Mouse (Mus musculus): ENCODE data around the gene Syt14. TPM values are rescaled to one million over a fixed set of nuclear protein-coding genes. Genes with fewer than 3 reads are reported as not detected.

The Syt14 gene
- total and polyA plus RNA-seq, 3 experiments: 0.16 TPM; not detected in 2

DNA sequence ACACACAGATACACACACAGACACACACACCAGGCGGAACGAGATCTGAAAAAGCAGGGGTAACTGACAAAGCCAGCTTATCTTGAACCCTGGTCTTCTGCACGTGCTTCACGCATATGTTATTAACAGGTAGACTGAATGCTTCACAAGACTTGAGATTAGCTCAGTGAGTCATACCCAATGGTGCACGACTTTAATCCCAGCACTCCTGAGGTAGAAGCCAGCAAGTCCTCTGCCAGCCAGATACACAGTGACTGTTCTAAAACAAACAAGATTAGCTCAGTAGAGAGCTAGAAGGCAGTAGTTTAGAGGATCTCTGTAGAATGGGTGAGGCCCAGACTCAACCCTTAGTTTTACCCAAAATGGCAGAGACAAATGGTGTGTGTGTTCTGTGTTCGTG is 175.3 kb downstream of the Syt14 start:
- no peak for DNase-seq (ENCODE audit: low spot score)
- TF ChIP-seq POLR2AphosphoS5 (IDR thresholded peaks at IDR 0.05; ENCODE audit: insufficient replicate concordance, low read depth, low read length) (no peak), GATA2 (IDR thresholded peaks at IDR 0.05; ENCODE audit: borderline replicate concordance, low read depth, low read length) (no peak), GATA1 (IDR thresholded peaks at IDR 0.05; ENCODE audit: borderline replicate concordance, low read length) (no peak), CTCF (IDR thresholded peaks at IDR 0.05; ENCODE audit: low read depth, low read length) (no peak), TAL1 (conservative IDR thresholded peaks at IDR 0.05; ENCODE audit: low read depth, low read length) (no peak)
- Histone ChIP-seq H3K36me3 (replicated peaks) (no peaks in the 10 kb centered on the region), H3K9me3 (replicated peaks) (peaks cover 25% of the 10 kb centered on the region), H3K4me1 (ENCODE audit: insufficient read depth, low read depth, low read length) (no peaks in the 10 kb centered on the region), H3K27me3 (ENCODE audit: insufficient read depth, low read length) (no peaks in the 10 kb centered on the region), H3K4me3 (ENCODE audit: low read depth, low read length) (no peak overlapping the region)
- ATAC-seq (ENCODE audit: extremely low read depth, insufficient number of reproducible peaks, low FRiP score, poor library complexity, severe bottlenecking): no peak

DNA sequence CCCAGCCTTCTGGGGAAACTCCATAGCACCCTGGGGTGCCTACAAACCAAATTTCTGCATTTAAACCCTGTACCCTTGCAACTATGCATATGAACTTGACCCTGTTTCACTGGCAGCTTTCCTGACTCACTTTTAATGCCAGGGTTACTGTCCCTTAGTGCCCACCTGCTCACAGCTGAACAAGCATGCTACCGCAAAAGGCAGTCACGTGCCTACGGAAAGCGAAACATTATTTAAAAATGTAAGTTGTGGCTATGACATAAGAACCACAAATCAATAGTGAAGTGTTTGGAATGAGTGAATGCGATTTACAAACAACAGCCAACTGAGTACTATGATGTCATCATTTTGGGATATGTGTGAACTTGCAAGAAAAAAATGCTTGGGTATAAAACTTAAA is 178.0 kb downstream of the Syt14 start:
- no peaks in the 10 kb centered on the region for H3K36me3 ChIP-seq (replicated peaks)
- no peaks in the 10 kb centered on the region for H3K4me1 ChIP-seq (ENCODE audit: insufficient read depth, low read depth, low read length)
- peaks cover 38% of the 10 kb centered on the region for H3K9me3 ChIP-seq (replicated peaks)
- ATAC-seq (ENCODE audit: extremely low read depth, insufficient number of reproducible peaks, low FRiP score, poor library complexity, severe bottlenecking) (no peak), DNase-seq (ENCODE audit: low spot score) (no peak)
- no peaks in the 10 kb centered on the region for H3K27me3 ChIP-seq (ENCODE audit: insufficient read depth, low read length)
- TF ChIP-seq TAL1 (conservative IDR thresholded peaks at IDR 0.05; ENCODE audit: low read depth, low read length): no peak
- TF ChIP-seq GATA1 (IDR thresholded peaks at IDR 0.05; ENCODE audit: borderline replicate concordance, low read length): no peak
- H3K4me3 ChIP-seq (ENCODE audit: low read depth, low read length): no peak overlapping the region

GRCm38 (mm10) chr1:192856931-192857330 is 178.6 kb downstream of the Syt14 start:
- H3K4me1 ChIP-seq (ENCODE audit: insufficient read depth, low read depth, low read length): no peaks in the 10 kb centered on the region

GRCm38 (mm10) chr1:192856411-192856810 is 179.2 kb downstream of the Syt14 start:
- TF ChIP-seq GATA1 (IDR thresholded peaks at IDR 0.05; ENCODE audit: borderline replicate concordance, low read length): no peak
- TF ChIP-seq TAL1 (conservative IDR thresholded peaks at IDR 0.05; ENCODE audit: low read depth, low read length): no peak
- TF ChIP-seq POLR2AphosphoS5 (IDR thresholded peaks at IDR 0.05; ENCODE audit: insufficient replicate concordance, low read depth, low read length): no peak
- no peak for TF ChIP-seq GATA2 (IDR thresholded peaks at IDR 0.05; ENCODE audit: borderline replicate concordance, low read depth, low read length)
- TF ChIP-seq CTCF (IDR thresholded peaks at IDR 0.05; ENCODE audit: low read depth, low read length): no peak
- Histone ChIP-seq H3K9me3 (replicated peaks) (peaks cover 47% of the 10 kb centered on the region), H3K4me3 (ENCODE audit: low read depth, low read length) (no peak overlapping the region), H3K27me3 (ENCODE audit: insufficient read depth, low read length) (no peaks in the 10 kb centered on the region), H3K36me3 (replicated peaks) (no peaks in the 10 kb centered on the region), H3K4me1 (ENCODE audit: insufficient read depth, low read depth, low read length) (no peaks in the 10 kb centered on the region)
- ATAC-seq (ENCODE audit: extremely low read depth, insufficient number of reproducible peaks, low FRiP score, poor library complexity, severe bottlenecking) (no peak), DNase-seq (ENCODE audit: low spot score) (no peak)

More at GRCm38 (mm10) chr1:192856931-192857330, 178.6 kb downstream of the Syt14 start:
- TF ChIP-seq TAL1 (conservative IDR thresholded peaks at IDR 0.05; ENCODE audit: low read depth, low read length) (no peak), GATA1 (IDR thresholded peaks at IDR 0.05; ENCODE audit: borderline replicate concordance, low read length) (no peak), CTCF (IDR thresholded peaks at IDR 0.05; ENCODE audit: low read depth, low read length) (no peak), POLR2AphosphoS5 (IDR thresholded peaks at IDR 0.05; ENCODE audit: insufficient replicate concordance, low read depth, low read length) (no peak)
- H3K4me3 ChIP-seq (ENCODE audit: low read depth, low read length): no peak overlapping the region
- DNase-seq (ENCODE audit: low spot score) (no peak), ATAC-seq (ENCODE audit: extremely low read depth, insufficient number of reproducible peaks, low FRiP score, poor library complexity, severe bottlenecking) (no peak)
- H3K27me3 ChIP-seq (ENCODE audit: insufficient read depth, low read length): no peaks in the 10 kb centered on the region
- H3K9me3 ChIP-seq (replicated peaks): peaks cover 42% of the 10 kb centered on the region
- H3K36me3 ChIP-seq (replicated peaks): no peaks in the 10 kb centered on the region

DNA sequence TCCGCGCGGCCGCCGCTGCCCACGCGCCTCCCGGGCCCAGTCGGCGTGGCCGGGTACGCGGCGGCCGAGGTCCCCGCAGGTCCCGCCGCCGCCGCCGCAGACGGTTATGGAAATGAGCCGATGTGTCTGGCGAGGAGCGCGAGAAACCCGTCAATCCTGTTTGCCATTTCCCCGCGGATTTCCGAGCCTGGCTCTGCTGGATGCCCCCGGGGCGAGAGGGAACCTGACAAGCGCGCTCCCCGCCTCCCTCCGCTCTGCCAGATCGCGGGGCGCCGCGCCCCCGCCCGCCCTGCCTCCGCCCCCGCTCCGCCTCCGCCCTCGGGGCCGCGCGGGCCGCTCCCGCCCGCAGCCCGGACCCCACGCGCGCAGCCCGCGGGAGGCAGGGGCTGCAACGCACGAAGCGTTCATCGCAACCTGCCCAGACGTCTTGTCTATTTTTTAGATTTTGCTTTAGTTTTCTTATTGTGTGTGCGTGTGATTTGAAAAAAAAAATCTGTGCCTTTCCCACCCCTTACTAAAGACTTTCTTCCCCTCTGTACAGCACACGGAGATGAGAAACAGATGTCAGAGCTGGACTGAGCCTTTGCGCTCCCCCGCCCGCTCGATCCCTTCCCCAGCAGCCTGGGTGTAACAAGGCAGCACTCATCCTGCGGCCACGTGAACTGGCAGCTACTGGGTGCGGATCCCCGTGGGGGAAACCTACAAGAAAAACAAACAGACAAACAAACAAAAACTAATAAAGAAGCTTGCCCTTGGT is 179.9 kb downstream of the Syt14 start, which contains the start of gene Sertad4:
Sertad4 (minus strand) TSS at position 283 of the 757 bp plus-strand sequence.
- H3K36me3 ChIP-seq (replicated peaks): no peaks in the 10 kb centered on the region
- no peaks in the 10 kb centered on the region for H3K4me1 ChIP-seq (ENCODE audit: insufficient read depth, low read depth, low read length)
- TF ChIP-seq CTCF (IDR thresholded peaks at IDR 0.05; ENCODE audit: low read depth, low read length): no peak
- no peak for TF ChIP-seq TAL1 (conservative IDR thresholded peaks at IDR 0.05; ENCODE audit: low read depth, low read length)
- no peak for TF ChIP-seq GATA1 (IDR thresholded peaks at IDR 0.05; ENCODE audit: borderline replicate concordance, low read length)
- TF ChIP-seq POLR2AphosphoS5 (IDR thresholded peaks at IDR 0.05; ENCODE audit: insufficient replicate concordance, low read depth, low read length): no peak
- no peak for TF ChIP-seq GATA2 (IDR thresholded peaks at IDR 0.05; ENCODE audit: borderline replicate concordance, low read depth, low read length)
- DNase-seq (ENCODE audit: low spot score): no peak
- H3K4me3 ChIP-seq (ENCODE audit: low read depth, low read length): no peak within 1 kb of the TSS; the same call in 1 of the 2 replicates
- H3K27me3 ChIP-seq (ENCODE audit: insufficient read depth, low read length): no peaks in the 10 kb centered on the region
- H3K9me3 ChIP-seq (replicated peaks): peaks cover 50% of the 10 kb centered on the region
- ATAC-seq (ENCODE audit: extremely low read depth, insufficient number of reproducible peaks, low FRiP score, poor library complexity, severe bottlenecking): no peak

DNA sequence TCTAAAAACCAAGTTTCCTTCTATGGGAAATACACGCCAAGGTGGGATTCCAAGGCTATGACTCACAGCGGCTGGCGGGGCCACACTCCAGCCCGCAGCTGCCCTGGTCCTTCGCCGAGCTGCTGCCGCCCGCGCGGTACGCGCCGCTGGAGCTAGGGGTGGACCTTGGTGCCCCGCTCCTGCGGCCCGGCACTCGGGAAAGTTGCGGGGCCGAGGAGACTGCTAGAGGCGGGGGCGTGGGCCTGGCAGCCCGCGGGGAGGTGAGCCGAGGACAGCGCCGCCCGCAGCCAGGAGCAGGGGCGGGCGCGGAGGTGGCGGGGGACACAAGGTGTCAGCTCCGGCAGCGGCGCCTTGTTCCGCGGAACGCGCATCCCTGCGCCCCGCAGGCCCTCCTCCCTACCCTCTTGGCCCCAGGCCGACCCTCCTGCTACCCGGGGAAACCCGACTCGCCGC is 180.7 kb downstream of the Syt14 start:
- no peak for TF ChIP-seq POLR2AphosphoS5 (IDR thresholded peaks at IDR 0.05; ENCODE audit: insufficient replicate concordance, low read depth, low read length)
- TF ChIP-seq CTCF (IDR thresholded peaks at IDR 0.05; ENCODE audit: low read depth, low read length): no peak
- TF ChIP-seq GATA1 (IDR thresholded peaks at IDR 0.05; ENCODE audit: borderline replicate concordance, low read length): no peak
- TF ChIP-seq GATA2 (IDR thresholded peaks at IDR 0.05; ENCODE audit: borderline replicate concordance, low read depth, low read length): no peak
- TF ChIP-seq TAL1 (conservative IDR thresholded peaks at IDR 0.05; ENCODE audit: low read depth, low read length): no peak
- Histone ChIP-seq H3K27me3 (ENCODE audit: insufficient read depth, low read length) (no peaks in the 10 kb centered on the region), H3K9me3 (replicated peaks) (peaks cover 52% of the 10 kb centered on the region), H3K36me3 (replicated peaks) (no peaks in the 10 kb centered on the region), H3K4me1 (ENCODE audit: insufficient read depth, low read depth, low read length) (no peaks in the 10 kb centered on the region), H3K4me3 (ENCODE audit: low read depth, low read length) (no peak overlapping the region; the same call in 1 of the 2 replicates)
- DNase-seq (ENCODE audit: low spot score) (no peak), ATAC-seq (ENCODE audit: extremely low read depth, insufficient number of reproducible peaks, low FRiP score, poor library complexity, severe bottlenecking) (no peak)

Measured in G1E (cell line).